10 mouse cellular contexts compared by ENCODE assay signal in genomic region chr6:122743353-122743752, GRCm38 (mm10). TPM values are rescaled to one million over a fixed set of nuclear protein-coding genes. Genes with fewer than 3 reads are reported as not detected.
A peak's percentile ranks its signal among the peaks of the same experiment; 100 is the strongest.
DNase-seq lines count a peak whose midpoint lies in the region; ATAC-seq lines count a peak whose summit lies in the region.
"Had no signal": no experiment of that assay in that cellular context is flagged by ENCODE, and none has a peak within 500 bp of the region (broad histone marks: within the 10 kb centered on the region; RNA-seq: fewer than 3 reads in every experiment).

No protein-coding gene starts in this region.

- H3K9ac ChIP-seq in midbrain, embryonic 11.5 days (ENCODE audit: low read length): no peak overlapping the region
- H3K9ac ChIP-seq in neural tube, embryonic 15.5 days (replicated peaks): no peak overlapping the region

- 14% methylated on average over 11 of the region's 11 CpGs for WGBS in midbrain, embryonic 11.5 days
- WGBS in midbrain, embryonic 10.5 days: 14% methylated on average over 11 of the region's 11 CpGs
- 20% methylated on average over 11 of the region's 11 CpGs for WGBS in neural tube, embryonic 15.5 days

- no peak for ATAC-seq in midbrain, embryonic 11.5 days (ENCODE audit: low FRiP score)
- no peak for ATAC-seq in neural tube, embryonic 15.5 days (ENCODE audit: low FRiP score)
- ATAC-seq in erythroid progenitor cell, adult 5-6 weeks (replicated peaks; ENCODE audit: low FRiP score, poor library complexity, severe bottlenecking): no peak

- H3K4me3 ChIP-seq in midbrain, embryonic 11.5 days (ENCODE audit: low read depth, low read length): no peak overlapping the region
- no peak overlapping the region for H3K4me3 ChIP-seq in midbrain, embryonic 10.5 days
- H3K4me3 ChIP-seq in neural tube, embryonic 15.5 days (replicated peaks): no peak overlapping the region

- no peak overlapping the region for H3K4me2 ChIP-seq in midbrain, embryonic 11.5 days
- H3K4me2 ChIP-seq in neural tube, embryonic 15.5 days: peak overlapping the region; percentile 27

- no peaks in the 10 kb centered on the region for H3K9me3 ChIP-seq in midbrain, embryonic 11.5 days (ENCODE audit: control insufficient read depth, low read length)
- H3K9me3 ChIP-seq in midbrain, embryonic 10.5 days (replicated peaks): no peaks in the 10 kb centered on the region
- H3K9me3 ChIP-seq in neural tube, embryonic 15.5 days (replicated peaks): no peaks in the 10 kb centered on the region

- no peak overlapping the region for H3K27ac ChIP-seq in midbrain, embryonic 11.5 days (ENCODE audit: low read depth, low read length)
- H3K27ac ChIP-seq in midbrain, embryonic 10.5 days (replicated peaks): no peak overlapping the region
- no peak overlapping the region for H3K27ac ChIP-seq in neural tube, embryonic 15.5 days (replicated peaks)

- peaks cover 22% of the 10 kb centered on the region; the same call in 1 of the 2 replicates for H3K27me3 ChIP-seq in midbrain, embryonic 11.5 days (ENCODE audit: control insufficient read depth, insufficient read depth, low read length)
- H3K27me3 ChIP-seq in midbrain, embryonic 10.5 days (ENCODE audit: low read depth, poor library complexity, severe bottlenecking): peaks cover 49% of the 10 kb centered on the region
- H3K27me3 ChIP-seq in neural tube, embryonic 15.5 days (replicated peaks): peaks cover 29% of the 10 kb centered on the region

- no peaks in the 10 kb centered on the region for H3K36me3 ChIP-seq in midbrain, embryonic 11.5 days (ENCODE audit: control insufficient read depth, insufficient read depth, low read length)
- H3K36me3 ChIP-seq in midbrain, embryonic 10.5 days: no peaks in the 10 kb centered on the region
- no peaks in the 10 kb centered on the region; the same call in 1 of the 2 replicates for H3K36me3 ChIP-seq in neural tube, embryonic 15.5 days

- DNase-seq in cerebellum, adult 8-10 months: peak; percentile 39
- no peak for DNase-seq in cerebellum, postnatal 4 days (ENCODE audit: low spot score in 2 of 2)
- DNase-seq in midbrain, embryonic 11.5 days (ENCODE audit: low spot score, missing footprints): peak; percentile 85
- no peak for DNase-seq in midbrain, embryonic 10.5 days (ENCODE audit: low spot score)
- peak; percentile 29 to 34 for DNase-seq in cerebellum, postnatal 14 days
- no peak for DNase-seq in right cerebral cortex, adult 18-20 months

- H3K4me1 ChIP-seq in midbrain, embryonic 11.5 days (ENCODE audit: control insufficient read depth, insufficient read depth, low read length): peaks cover 7% of the 10 kb centered on the region; the same call in 1 of the 2 replicates
- H3K4me1 ChIP-seq in midbrain, embryonic 10.5 days: peaks cover 42% of the 10 kb centered on the region
- peaks cover 32% of the 10 kb centered on the region for H3K4me1 ChIP-seq in neural tube, embryonic 15.5 days

RNA-seq across cellular contexts. Expression of gene Nanog, which starts 36.1 kb away (rescaled TPM):
- 0.22 TPM in 1 of 2 replicates, not detected in the other for polyA plus RNA-seq in midbrain, embryonic 11.5 days (2014; fragmentation: Nextera tagmentation; extraction: Ambion mirVana)
- 0.09 and 0.32 TPM in 2 replicates for polyA plus RNA-seq in midbrain, embryonic 10.5 days (2016; fragmentation: Nextera tagmentation; extraction: Ambion mirVana)
- 0.11 TPM in 1 of 2 replicates, not detected in the other for polyA plus RNA-seq in neural tube, embryonic 15.5 days (2015; fragmentation: Nextera tagmentation; extraction: Ambion mirVana)
- total RNA-seq in erythroid progenitor cell, adult 5-6 weeks (2015; ENCODE audit: low replicate concordance): not detected in 2 replicates
- not detected in 2 replicates for total RNA-seq in erythroid progenitor cell, adult 5-6 weeks (2017; ENCODE audit: low replicate concordance)
- total RNA-seq: hematopoietic stem cell, adult 5-6 weeks; megakaryocyte-erythroid progenitor cell, adult 5-6 weeks had no signal

RNA-seq across cellular contexts. Expression of gene Slc2a3, which starts 58.1 kb away (rescaled TPM):
- 24.4 and 25.5 TPM in 2 replicates for polyA plus RNA-seq in midbrain, embryonic 11.5 days (2014; fragmentation: Nextera tagmentation; extraction: Ambion mirVana)
- polyA plus RNA-seq in midbrain, embryonic 10.5 days (2016; fragmentation: Nextera tagmentation; extraction: Ambion mirVana): 42.0 and 63.0 TPM in 2 replicates
- 47.9 and 50.6 TPM in 2 replicates for polyA plus RNA-seq in neural tube, embryonic 15.5 days (2015; fragmentation: Nextera tagmentation; extraction: Ambion mirVana)
- 9.4 and 13.4 TPM in 2 replicates for total RNA-seq in erythroid progenitor cell, adult 5-6 weeks (2015; ENCODE audit: low replicate concordance)
- 9.4 and 10.8 TPM in 2 replicates for total RNA-seq in erythroid progenitor cell, adult 5-6 weeks (2017; ENCODE audit: low replicate concordance)

Comparison
In these comparisons a context has a peak if more than half of its experiments do, and no peak if none do; other contexts are left out.
1. DNase-seq: peak in cerebellum, adult 8-10 months (single experiment), midbrain, embryonic 11.5 days (single experiment) and cerebellum, postnatal 14 days (2 of 2); none in cerebellum, postnatal 4 days (0 of 2), midbrain, embryonic 10.5 days (single experiment) and right cerebral cortex, adult 18-20 months (single experiment).